Mouse (Mus musculus) G1E (cell line): ENCODE data around the gene Nlrc3.

ENCODE experiments used
- CTCF ChIP-seq: IDR thresholded peaks from 2 replicates; pipeline ENCODE4 v1.5.1; 2012; ENCODE audit warnings: low read depth, low read length, inconsistent platforms, mixed read lengths
- POLR2AphosphoS5 ChIP-seq: IDR thresholded peaks from 2 replicates; pipeline ENCODE4 v1.6.1; 2012; ENCODE audit warnings: low read depth, low read length, inconsistent platforms; ENCODE audit not compliant: insufficient replicate concordance

- TF ChIP-seq CTCF (no peak), POLR2AphosphoS5 (no peak)
These were observed 36.6 kb upstream of the Nlrc3 start for GRCm38 (mm10) chr16:4012882-4013570.
